Mouse (Mus musculus) megakaryocyte, embryonic 14.5 days (primary cell): Measurements from ENCODE around the gene Tmem19. TPM values are rescaled to one million over a fixed set of nuclear protein-coding genes. Genes with fewer than 3 reads are reported as not detected.

Source experiments
- H3K27me3 ChIP-seq: replicated peaks from 2 replicates; pipeline ENCODE3; 2012; ENCODE audit warnings: inconsistent platforms
- H3K36me3 ChIP-seq: replicated peaks from 2 replicates; pipeline ENCODE3; 2012; ENCODE audit warnings: low read length, inconsistent platforms, mixed read lengths
- H3K4me1 ChIP-seq: 2 replicates; pipeline ENCODE4 v1.6.1; 2012; ENCODE audit warnings: inconsistent platforms
- H3K4me3 ChIP-seq: replicated peaks from 2 replicates; pipeline ENCODE3; 2012; ENCODE audit warnings: moderate library complexity, mild to moderate bottlenecking, inconsistent platforms
- H3K9me3 ChIP-seq: 2 replicates; pipeline ENCODE4 v1.6.1; 2012; ENCODE audit warnings: inconsistent platforms
- FLI1 ChIP-seq: IDR thresholded peaks from 2 replicates; pipeline ENCODE4 v1.6.1; 2012; ENCODE audit warnings: low read length, inconsistent platforms, mixed read lengths
- GATA1 ChIP-seq: IDR thresholded peaks from 3 replicates; pipeline ENCODE4 v1.6.1; 2012; ENCODE audit warnings: mixed read lengths, low read length, inconsistent platforms, borderline replicate concordance
- polyA plus RNA-seq: library from polyadenylated mRNA; stranded (reverse); fragments of >175 nt; gene quantifications from 2 replicates; pipeline ENCODE4 v1.2.3, GENCODE M21; 2012; ENCODE audit warnings: low replicate concordance; ENCODE audit not compliant: insufficient read depth

Gene Tmem19
- polyA plus RNA-seq, 1 experiment: 9.6 TPM

DNA sequence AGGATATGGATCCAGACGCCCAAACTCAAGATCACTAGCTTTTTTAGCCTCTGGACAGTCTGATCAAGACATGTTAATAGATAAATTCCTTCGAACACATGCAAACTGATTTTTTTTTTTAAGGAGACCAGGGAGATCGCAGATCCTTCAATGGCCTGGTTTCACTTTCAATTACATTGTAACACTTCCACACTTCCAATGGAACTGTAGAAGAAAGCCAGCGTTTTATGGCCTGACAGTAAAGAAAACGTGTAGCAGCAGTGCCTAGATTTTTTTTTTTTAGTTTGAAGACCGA, 48.1 kb downstream of the Tmem19 start:
- no peak for TF ChIP-seq FLI1
- no peak for TF ChIP-seq GATA1
- Histone ChIP-seq H3K36me3 (peaks cover 38% of the 10 kb centered on the region), H3K4me1 (peaks cover 66% of the 10 kb centered on the region), H3K27me3 (no peaks in the 10 kb centered on the region), H3K4me3 (peak overlapping the region; percentile 98), H3K9me3 (no peaks in the 10 kb centered on the region)

DNA sequence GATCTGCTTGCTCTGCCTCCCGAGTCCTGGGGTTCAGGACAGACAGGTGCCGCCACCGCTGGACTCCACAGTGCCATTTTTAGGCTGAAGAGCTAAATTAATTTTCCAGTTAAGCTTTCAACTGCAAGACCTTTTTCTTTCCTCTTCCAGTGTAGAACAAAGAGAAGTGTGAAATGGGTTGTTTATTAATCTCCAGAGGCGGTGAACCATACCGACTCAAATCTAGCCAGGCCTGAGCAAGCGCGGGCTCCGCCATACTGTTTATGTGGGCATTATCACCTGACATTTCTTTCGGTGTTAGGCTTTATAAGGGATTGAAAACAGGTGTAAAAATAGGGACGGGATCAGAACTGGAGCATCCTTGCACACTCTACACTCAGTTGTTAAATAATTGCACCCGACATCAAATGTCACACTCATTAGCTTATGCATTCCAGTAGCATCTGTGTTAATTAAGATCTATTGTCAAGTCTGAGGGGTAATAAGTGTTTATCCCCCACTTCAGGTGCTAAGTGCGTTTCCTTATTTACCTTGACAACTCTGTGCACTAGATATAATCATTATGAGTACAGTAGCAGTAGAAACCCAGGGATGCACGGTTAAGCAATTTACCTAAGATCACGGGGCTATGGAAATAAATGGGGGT, 48.5 kb downstream of the Tmem19 start:
- peak overlapping the region; percentile 98 for H3K4me3 ChIP-seq
- TF ChIP-seq GATA1 (no peak), FLI1 (no peak)

DNA sequence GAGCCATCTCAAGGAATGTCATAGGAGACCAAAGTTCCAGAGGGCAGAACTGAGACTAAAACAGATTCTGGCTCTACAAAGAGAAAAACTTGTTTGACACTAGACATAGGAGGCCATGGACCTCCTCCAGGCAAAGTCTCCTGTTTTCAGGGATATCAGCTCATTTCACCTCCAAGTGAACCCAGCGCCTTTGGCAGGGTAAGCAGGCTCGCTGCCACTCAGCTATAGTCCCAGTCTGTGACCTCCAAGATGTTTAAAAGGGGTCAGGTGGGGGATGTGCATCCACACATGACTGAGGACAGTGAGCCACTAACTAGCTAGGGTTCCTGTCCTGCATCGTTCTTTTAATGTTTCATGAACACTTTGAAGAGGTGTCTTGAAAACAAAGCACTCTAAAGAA, 49.6 kb downstream of the Tmem19 start:
- H3K27me3 ChIP-seq: no peaks in the 10 kb centered on the region
- peaks cover 62% of the 10 kb centered on the region for H3K4me1 ChIP-seq
- no peak for TF ChIP-seq GATA1
- TF ChIP-seq FLI1: no peak
- peak overlapping the region; percentile 29 for H3K4me3 ChIP-seq
- H3K36me3 ChIP-seq: peaks cover 50% of the 10 kb centered on the region
- no peaks in the 10 kb centered on the region for H3K9me3 ChIP-seq

More for the DNA sequence above, 48.5 kb downstream of the Tmem19 start:
- peaks cover 43% of the 10 kb centered on the region for H3K36me3 ChIP-seq
- H3K9me3 ChIP-seq: no peaks in the 10 kb centered on the region
- peaks cover 62% of the 10 kb centered on the region for H3K4me1 ChIP-seq
- H3K27me3 ChIP-seq: no peaks in the 10 kb centered on the region

GRCm38 (mm10) chr10:115312194-115312593, 50.1 kb downstream of the Tmem19 start:
- Histone ChIP-seq H3K27me3 (no peaks in the 10 kb centered on the region), H3K4me1 (peaks cover 64% of the 10 kb centered on the region), H3K36me3 (peaks cover 55% of the 10 kb centered on the region), H3K4me3 (peak overlapping the region; percentile 42), H3K9me3 (no peaks in the 10 kb centered on the region)
- no peak for TF ChIP-seq GATA1
- no peak for TF ChIP-seq FLI1

GRCm38 (mm10) chr10:115311263-115311965, 50.9 kb downstream of the Tmem19 start:
- Histone ChIP-seq H3K9me3 (no peaks in the 10 kb centered on the region), H3K27me3 (no peaks in the 10 kb centered on the region), H3K4me3 (no peak overlapping the region), H3K4me1 (peaks cover 60% of the 10 kb centered on the region), H3K36me3 (peaks cover 57% of the 10 kb centered on the region)
- TF ChIP-seq GATA1 (no peak), FLI1 (no peak)

DNA sequence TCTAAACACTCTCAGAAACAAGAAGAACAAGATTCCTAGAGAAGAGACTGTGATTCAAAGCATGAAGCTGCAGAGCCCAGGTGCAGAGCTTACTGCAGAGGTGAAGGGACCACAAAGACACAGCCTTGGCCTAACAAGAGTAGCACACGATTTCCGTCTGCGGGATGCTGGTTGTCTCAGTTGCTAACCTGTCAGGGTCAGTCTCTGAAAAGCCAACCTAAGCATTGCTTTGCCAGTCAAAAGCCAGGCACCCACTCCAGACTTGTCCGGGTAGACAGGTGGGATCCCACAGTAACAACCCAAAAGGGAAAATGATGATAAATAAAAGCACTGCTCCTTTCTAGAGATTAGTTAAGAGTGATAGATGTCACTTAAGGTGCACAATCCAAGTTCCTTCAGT, 53.1 kb downstream of the Tmem19 start:
- no peak for TF ChIP-seq FLI1
- Histone ChIP-seq H3K4me3 (no peak overlapping the region), H3K27me3 (no peaks in the 10 kb centered on the region), H3K36me3 (peaks cover 72% of the 10 kb centered on the region), H3K9me3 (no peaks in the 10 kb centered on the region), H3K4me1 (peaks cover 60% of the 10 kb centered on the region)

- Histone ChIP-seq H3K9me3 (no peaks in the 10 kb centered on the region), H3K27me3 (no peaks in the 10 kb centered on the region), H3K4me1 (peaks cover 46% of the 10 kb centered on the region), H3K4me3 (no peak overlapping the region), H3K36me3 (peaks cover 73% of the 10 kb centered on the region)
- TF ChIP-seq FLI1 (no peak), GATA1 (no peak)
Observed at GRCm38 (mm10) chr10:115307331-115307875, 54.9 kb downstream of the Tmem19 start.

DNA sequence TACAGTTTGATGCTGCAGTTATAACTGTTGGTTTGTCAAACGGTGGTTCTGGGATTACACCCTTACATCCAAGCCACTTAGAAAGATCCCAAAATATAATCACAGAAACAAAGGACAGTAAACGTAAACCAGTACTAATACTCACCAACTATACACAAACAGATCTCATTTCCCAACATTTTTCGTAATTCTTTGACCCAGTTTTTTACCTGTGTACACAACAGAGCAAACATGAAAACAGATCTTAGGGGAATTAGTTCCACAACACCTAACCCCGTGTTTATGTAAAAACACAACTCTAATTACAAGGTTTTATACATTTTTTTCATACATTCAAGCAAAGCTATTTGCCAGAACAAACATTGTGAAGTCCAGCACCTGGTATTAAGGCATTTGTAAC, 63.6 kb downstream of the Tmem19 start:
- Histone ChIP-seq H3K9me3 (no peaks in the 10 kb centered on the region), H3K27me3 (no peaks in the 10 kb centered on the region), H3K36me3 (peaks cover 92% of the 10 kb centered on the region), H3K4me3 (no peak overlapping the region), H3K4me1 (peaks cover 20% of the 10 kb centered on the region)
- TF ChIP-seq FLI1 (no peak), GATA1 (no peak)

DNA sequence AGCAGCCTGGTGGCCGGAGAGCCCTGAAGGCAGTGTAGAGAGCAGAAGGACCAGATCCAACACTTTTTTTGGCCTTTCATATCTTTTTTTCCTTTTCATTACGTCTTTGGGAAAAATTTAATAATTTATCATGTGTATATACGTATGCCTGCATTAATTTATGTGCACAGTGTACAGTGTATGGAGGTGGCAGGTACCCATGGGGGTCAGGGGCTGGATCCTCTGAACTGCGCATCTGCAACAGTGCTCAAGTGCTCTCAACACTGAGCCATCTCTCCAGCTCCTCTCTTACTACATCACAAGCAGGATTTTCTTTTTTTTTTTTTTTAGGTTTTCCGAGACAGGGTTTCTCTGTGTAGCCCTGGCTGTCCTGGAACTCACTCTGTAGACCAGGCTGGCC, 64.7 kb downstream of the Tmem19 start:
- Histone ChIP-seq H3K9me3 (no peaks in the 10 kb centered on the region), H3K36me3 (peaks cover 92% of the 10 kb centered on the region), H3K4me1 (peaks cover 16% of the 10 kb centered on the region), H3K27me3 (no peaks in the 10 kb centered on the region), H3K4me3 (no peak overlapping the region)
- TF ChIP-seq FLI1 (no peak), GATA1 (no peak)

- TF ChIP-seq GATA1: no peak
- no peak for TF ChIP-seq FLI1
- H3K4me3 ChIP-seq: peak overlapping the region; percentile 11
- peaks cover 95% of the 10 kb centered on the region for H3K36me3 ChIP-seq
- no peaks in the 10 kb centered on the region for H3K9me3 ChIP-seq
- peaks cover 16% of the 10 kb centered on the region for H3K4me1 ChIP-seq
- H3K27me3 ChIP-seq: no peaks in the 10 kb centered on the region
Observed at GRCm38 (mm10) chr10:115296401-115296935, 65.8 kb downstream of the Tmem19 start.
